Mouse (Mus musculus) leukemia stem cell, adult 10-12 weeks (primary cell): ENCODE measurements around the gene Gabrr1. TPM values are rescaled to one million over a fixed set of nuclear protein-coding genes. Genes with fewer than 3 reads are reported as not detected.

Experiments
- polyA plus RNA-seq: library from polyadenylated mRNA; stranded (reverse); fragments of >175 nt; gene quantifications from 2 replicates; pipeline ENCODE4 v1.2.3, GENCODE M21; 2012; ENCODE audit warnings: low replicate concordance

Gabrr1 gene
- not detected in 2 replicates for polyA plus RNA-seq

DNA sequence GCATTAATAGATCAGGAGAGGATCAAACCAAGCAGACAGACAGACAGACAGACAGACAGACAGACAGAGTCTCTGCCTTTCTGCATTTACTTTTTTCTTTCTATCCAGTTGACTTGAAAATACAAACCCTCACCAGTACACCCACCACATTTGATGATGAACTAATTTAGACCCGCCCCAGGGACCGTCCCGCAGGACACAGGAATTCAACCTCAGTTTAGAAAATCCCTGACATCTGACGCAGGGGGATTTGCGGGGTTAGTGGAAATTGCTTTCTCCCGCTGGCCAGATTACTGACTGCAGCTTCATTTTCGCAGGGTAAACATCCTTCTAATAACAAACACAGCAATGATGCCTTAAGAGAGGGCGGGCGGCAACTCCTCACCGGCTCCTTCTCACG lies at the start of gene Gabrr1:
Gene Gabrr1 (plus strand): TSS at position 301 of the 400 bp plus-strand sequence.

DNA sequence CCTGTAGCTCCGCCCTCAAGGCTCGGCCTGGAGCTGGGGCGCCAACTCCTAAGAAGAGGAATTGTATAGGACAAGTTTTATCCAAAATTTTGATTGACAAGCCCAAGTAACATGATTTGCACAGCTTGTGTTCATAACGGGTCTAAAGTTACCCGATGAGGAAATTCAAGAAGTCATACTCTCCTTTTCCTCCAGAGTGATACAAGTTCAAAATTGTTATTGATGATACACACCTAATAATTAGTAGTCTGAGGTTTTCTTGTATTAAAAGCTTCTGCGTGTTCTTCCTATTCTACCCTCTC lies 57.4 kb downstream of the Gabrr1 start, which contains the start of gene Pm20d2:
Gene Pm20d2 (minus strand): TSS at position 3 of the 302 bp plus-strand sequence.

DNA sequence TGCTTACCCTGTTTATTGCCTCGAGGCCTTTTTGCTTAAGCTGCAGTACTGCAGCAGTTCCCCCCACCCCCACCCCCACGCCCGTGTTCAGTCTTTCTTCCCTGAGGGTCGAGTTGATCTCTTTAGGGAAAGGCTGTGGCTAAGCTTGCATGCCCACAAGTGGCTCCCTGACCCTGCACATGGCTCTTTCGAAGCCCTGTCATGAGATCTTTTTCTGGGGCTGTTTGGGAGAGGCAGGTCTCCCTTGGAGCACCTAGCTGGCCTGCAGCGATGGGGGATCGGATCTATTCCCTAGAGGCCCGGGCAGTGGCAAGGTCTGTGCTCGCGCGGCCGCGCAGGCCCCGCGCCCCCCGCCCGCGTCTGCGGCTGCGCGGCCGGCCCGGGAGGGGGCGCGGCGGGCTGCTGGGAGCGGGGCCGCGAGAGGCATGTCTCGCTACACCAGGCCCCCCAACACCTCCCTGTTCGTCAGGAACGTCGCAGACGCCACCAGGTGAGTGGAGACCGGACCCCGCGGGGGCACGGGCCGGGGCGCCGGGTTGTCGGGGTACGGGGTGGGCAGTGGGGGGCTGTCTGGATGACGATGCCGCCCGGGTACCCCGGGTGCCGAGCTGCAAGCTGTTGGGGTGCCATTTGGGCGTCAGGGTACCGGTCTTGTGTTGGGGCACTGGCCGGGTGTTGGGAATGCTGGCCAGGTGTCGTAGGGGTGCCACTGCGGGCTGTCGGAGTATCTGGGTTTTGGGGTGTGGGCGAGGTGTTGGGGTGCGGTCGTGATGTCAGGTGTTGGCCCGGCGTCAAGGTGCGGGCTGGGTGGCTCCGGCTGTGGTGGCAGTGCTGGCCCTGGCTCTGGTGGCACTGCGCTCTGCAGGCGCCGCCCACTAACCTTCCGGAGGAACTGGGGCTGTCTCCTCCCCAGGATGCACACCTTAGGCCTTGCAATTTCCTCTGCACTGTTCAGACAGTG lies 76.8 kb downstream of the Gabrr1 start, which contains the start of gene Srsf12:
Gene Srsf12 (plus strand): TSS at position 111 of the 961 bp plus-strand sequence.

Other genes starting within 250 kb of the Gabrr1 start
- 0.59 and 1.1 TPM in 2 replicates for gene Ankrd6, start 181.7 kb upstream of the Gabrr1 start, polyA plus RNA-seq
- gene Rragd, start 149.5 kb upstream of the Gabrr1 start, polyA plus RNA-seq: 0.87 and 1.0 TPM in 2 replicates
- 16.8 and 46.8 TPM in 2 replicates for gene Ube2j1, start 101.1 kb upstream of the Gabrr1 start, polyA plus RNA-seq
- gene Gabrr2, start 69.5 kb upstream of the Gabrr1 start, polyA plus RNA-seq: 0.47 TPM in 1 of 2 replicates, not detected in the other
- gene Pm20d2, start 57.2 kb downstream of the Gabrr1 start, polyA plus RNA-seq: 0.44 and 0.74 TPM in 2 replicates
- gene Srsf12, start 76.5 kb downstream of the Gabrr1 start, polyA plus RNA-seq: not detected in 2 replicates
- gene Pnrc1, start 157.6 kb downstream of the Gabrr1 start, polyA plus RNA-seq: 83.3 and 157 TPM in 2 replicates
- 2.0 and 5.9 TPM in 2 replicates for gene Rngtt, start 177.8 kb downstream of the Gabrr1 start, polyA plus RNA-seq